Mouse (Mus musculus) kidney, adult 2 months (tissue): ENCODE data around the gene Notch4. TPM values are rescaled to one million over a fixed set of nuclear protein-coding genes. Genes with fewer than 3 reads are reported as not detected.

Experiments used
- DNase-seq: peaks from one replicate; pipeline ENCODE4 v3.0.0; 2021
- H3K27ac ChIP-seq: fragments of 200-500 bp; 2 replicates; pipeline ENCODE4 v1.5.1; 2012; ENCODE audit warnings: low read depth, low read length, control low read depth, inconsistent platforms; ENCODE audit not compliant: insufficient read depth
- H3K27me3 ChIP-seq: fragments of 200-500 bp; replicated peaks from 2 replicates; pipeline ENCODE4 v1.6.1; 2012; ENCODE audit warnings: mild to moderate bottlenecking, moderate library complexity, low read length, inconsistent platforms; ENCODE audit not compliant: control insufficient read depth, insufficient read depth
- H3K36me3 ChIP-seq: fragments of 200-500 bp; 2 replicates; pipeline ENCODE4 v1.6.1; 2012; ENCODE audit warnings: mild to moderate bottlenecking, moderate library complexity, low read length, inconsistent platforms; ENCODE audit not compliant: control insufficient read depth, insufficient read depth
- H3K4me1 ChIP-seq: fragments of 200-500 bp; 2 replicates; pipeline ENCODE4 v1.6.1; 2011; ENCODE audit warnings: low read length; ENCODE audit not compliant: control insufficient read depth, insufficient read depth
- H3K4me3 ChIP-seq: fragments of 200-500 bp; 2 replicates; pipeline ENCODE4 v1.5.1; 2011; ENCODE audit warnings: mild to moderate bottlenecking, low read depth, low read length, control low read depth; ENCODE audit not compliant: insufficient read depth
- CTCF ChIP-seq: fragments of 200-500 bp; conservative IDR thresholded peaks from 2 replicates; pipeline ENCODE4 v1.5.1; 2011; ENCODE audit warnings: low read depth, mild to moderate bottlenecking, control low read depth, low read length, moderate library complexity, mixed read lengths; ENCODE audit not compliant: insufficient read depth, insufficient read length
- POLR2A ChIP-seq: fragments of 200-500 bp; IDR thresholded peaks from one replicate; pipeline ENCODE4 v1.6.1; 2011; ENCODE audit warnings: low read depth, low read length, control low read depth
- WGBS: fragments of 180-500 bp; shearing (Covaris S2); methylation state at CpG from one replicate; pipeline ENCODE4 v1.1.7; 2018; 5-methylcytosine and 5-hydroxymethylcytosine counted together
- polyA plus RNA-seq: library from polyadenylated mRNA; depleted of rRNA; stranded (reverse); fragments of >200 nt; gene quantifications from 2 replicates; pipeline ENCODE4 v1.2.3, GENCODE M21; 2012

The Notch4 gene
- polyA plus RNA-seq, 1 experiment = 14.4 TPM

DNA sequence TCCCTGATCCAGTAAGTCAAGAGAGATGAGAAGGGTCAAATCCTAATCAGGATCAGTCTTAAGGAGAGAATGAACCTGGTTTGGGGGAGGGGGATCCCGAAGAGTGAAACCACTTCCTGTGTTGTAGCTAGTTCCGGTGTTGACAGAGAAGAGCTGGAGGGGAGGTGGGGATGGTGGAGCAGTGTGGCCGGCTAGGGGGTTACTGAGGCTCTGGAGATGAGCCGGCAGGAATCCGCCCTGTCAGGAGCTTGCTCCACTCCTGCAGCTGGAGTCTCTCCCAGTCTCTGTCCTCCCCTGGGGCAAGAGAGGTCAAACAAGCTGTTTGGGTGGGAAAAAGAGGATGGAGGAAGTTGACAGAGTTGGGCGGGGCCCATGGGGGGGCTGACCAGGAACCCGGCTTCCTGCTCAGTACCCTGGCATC, 25.6 kb downstream of the Notch4 start, which contains the start of gene Gpsm3:
Gpsm3 (plus strand) TSS at position 126 of the 421 bp plus-strand sequence.
- DNase-seq = peak; percentile 72
- peaks cover 16% of the 10 kb centered on the region for H3K4me1 ChIP-seq

DNA sequence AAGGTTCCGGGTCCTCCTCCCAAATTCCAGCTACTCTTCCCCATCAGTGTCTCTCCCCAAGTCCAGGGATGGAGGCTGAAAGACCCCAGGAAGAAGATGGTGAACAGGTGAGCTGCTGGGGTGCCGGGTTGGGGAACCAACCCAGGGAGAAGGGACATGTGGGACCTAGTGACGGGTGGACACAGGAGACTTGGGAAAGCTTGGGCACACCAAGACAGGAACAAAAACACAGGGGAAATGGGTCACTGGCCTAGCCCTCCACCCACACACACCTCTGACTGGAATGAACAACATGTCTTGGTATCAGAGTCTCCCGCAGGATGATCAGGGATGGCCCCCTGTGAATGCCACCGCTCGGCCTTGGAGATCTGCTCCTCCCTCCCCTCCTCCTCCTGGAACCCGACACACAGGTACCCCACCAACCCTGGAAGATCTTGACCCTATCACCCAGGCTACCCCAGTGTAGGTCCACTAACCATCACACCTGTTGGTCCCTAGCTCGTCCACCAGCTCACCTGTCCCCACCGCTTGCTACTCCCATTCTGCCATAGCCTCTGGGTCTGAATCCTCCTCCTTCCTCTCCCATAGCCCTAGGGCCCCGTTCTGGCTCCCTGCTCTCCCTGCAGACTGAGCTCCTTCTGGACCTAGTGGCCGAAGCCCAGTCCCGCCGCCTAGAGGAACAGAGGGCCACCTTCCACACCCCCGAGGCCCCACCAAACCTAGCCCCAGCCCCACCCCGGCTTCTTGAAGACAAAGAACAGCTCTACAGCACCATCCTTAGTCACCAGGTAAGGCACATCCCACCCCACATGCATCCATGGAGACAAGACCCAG, 26.3 kb downstream of the Notch4 start:
- Histone ChIP-seq H3K36me3 (no peaks in the 10 kb centered on the region; the same call in 1 of the 2 replicates), H3K27ac (peak overlapping the region; percentile 92), H3K4me3 (peak overlapping the region; percentile 13; the same call in 1 of the 2 replicates), H3K4me1 (peaks cover 16% of the 10 kb centered on the region), H3K27me3 (no peaks in the 10 kb centered on the region)
- DNase-seq = no peak
- no peak for TF ChIP-seq POLR2A
- TF ChIP-seq CTCF = no peak
- 62% methylated on average over 15 of the region's 15 CpGs for WGBS

More for the DNA sequence above, 25.6 kb downstream of the Notch4 start, which contains the start of gene Gpsm3:
- TF ChIP-seq CTCF = no peak
- TF ChIP-seq POLR2A = no peak
- Histone ChIP-seq H3K27ac (peak within 1 kb of the TSS; percentile 61), H3K4me3 (peak within 1 kb of the TSS; percentile 13; the same call in 1 of the 2 replicates), H3K27me3 (no peaks in the 10 kb centered on the region), H3K36me3 (no peaks in the 10 kb centered on the region; the same call in 1 of the 2 replicates)
- 27% methylated on average over 7 of the region's 7 CpGs for WGBS

DNA sequence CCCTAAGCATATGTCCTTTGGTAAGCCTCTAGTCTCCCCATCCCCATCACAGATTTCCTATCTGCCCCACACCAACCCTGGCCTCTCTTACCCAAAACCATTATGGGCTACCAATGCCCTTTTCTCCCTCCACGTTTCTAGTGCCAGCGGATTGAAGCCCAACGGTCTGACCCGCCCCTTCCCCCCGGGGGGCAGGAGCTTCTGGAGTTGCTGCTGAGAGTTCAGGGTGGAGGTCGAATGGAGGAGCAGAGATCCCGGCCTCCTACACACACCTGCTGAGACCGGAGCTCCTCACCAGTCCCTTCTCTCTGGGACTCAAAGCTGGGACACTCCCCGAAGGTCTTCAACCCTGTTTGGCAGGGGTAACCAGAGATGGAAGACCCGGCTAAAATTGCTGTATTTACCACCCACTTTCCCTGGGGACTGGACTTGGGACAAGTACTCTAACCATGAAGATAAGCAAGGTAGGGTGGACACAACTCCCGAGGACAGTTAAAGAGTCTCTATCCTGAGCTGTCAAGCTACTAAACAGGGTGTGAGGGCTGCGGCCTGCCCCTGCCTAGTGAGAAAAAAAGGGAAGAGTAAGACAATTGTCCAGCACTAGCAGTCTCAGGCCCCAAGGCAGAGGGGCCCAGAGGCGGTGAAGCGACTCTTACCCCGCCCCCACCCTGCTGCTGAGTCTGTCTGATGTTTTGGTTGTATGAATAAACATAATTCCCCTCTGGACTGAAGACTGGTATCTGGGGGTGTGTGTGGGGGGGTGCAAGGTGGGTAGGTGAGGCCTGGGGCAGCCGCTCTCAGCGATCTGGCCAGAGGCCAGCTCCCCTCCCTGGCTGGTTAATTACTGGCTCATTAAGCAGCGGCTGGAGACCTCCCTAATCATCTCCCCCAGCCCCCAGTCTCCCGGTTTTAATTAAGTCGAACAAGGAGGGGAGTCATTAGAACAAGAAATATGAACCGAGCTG, 27.2 kb downstream of the Notch4 start, which contains the start of gene Pbx2:
Pbx2 (plus strand) TSS at position 238 of the 965 bp plus-strand sequence.
- TF ChIP-seq CTCF (no peak), POLR2A (no peak)
- Histone ChIP-seq H3K36me3 (peaks cover 4% of the 10 kb centered on the region; the same call in 1 of the 2 replicates), H3K4me1 (peaks cover 16% of the 10 kb centered on the region), H3K4me3 (peak within 1 kb of the TSS; percentile 69), H3K27ac (peak within 1 kb of the TSS; percentile 92), H3K27me3 (no peaks in the 10 kb centered on the region)
- 5% methylated on average over 21 of the region's 21 CpGs for WGBS
- DNase-seq = peak; percentile 36

DNA sequence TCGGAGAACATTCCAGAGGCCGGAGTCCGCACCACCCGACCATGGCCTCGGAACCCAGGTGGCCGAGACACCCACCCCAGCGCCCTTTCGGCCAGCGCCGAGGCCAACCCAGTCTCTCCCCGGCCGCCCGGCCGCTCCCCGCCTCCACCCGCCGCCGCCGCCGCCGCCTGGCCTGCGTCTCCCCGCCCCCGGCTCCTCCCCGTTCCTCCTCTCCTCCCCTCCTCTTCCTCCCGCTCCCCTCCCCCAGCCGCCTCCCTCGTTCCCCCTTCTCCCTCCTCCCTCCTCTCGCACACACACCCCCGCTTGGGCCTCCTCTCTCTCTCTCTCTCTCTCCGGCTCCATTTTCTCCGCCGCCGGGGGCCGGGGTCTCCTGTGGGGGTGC, 27.9 kb downstream of the Notch4 start:
- Histone ChIP-seq H3K36me3 (peaks cover 4% of the 10 kb centered on the region; the same call in 1 of the 2 replicates), H3K4me1 (peaks cover 16% of the 10 kb centered on the region), H3K27ac (peak overlapping the region; percentile 92), H3K4me3 (peak overlapping the region; percentile 69), H3K27me3 (no peaks in the 10 kb centered on the region)
- TF ChIP-seq CTCF (no peak), POLR2A (peak; percentile 61)
- WGBS = 3% methylated on average over 16 of the region's 35 CpGs
- DNase-seq = peak; percentile 91

DNA sequence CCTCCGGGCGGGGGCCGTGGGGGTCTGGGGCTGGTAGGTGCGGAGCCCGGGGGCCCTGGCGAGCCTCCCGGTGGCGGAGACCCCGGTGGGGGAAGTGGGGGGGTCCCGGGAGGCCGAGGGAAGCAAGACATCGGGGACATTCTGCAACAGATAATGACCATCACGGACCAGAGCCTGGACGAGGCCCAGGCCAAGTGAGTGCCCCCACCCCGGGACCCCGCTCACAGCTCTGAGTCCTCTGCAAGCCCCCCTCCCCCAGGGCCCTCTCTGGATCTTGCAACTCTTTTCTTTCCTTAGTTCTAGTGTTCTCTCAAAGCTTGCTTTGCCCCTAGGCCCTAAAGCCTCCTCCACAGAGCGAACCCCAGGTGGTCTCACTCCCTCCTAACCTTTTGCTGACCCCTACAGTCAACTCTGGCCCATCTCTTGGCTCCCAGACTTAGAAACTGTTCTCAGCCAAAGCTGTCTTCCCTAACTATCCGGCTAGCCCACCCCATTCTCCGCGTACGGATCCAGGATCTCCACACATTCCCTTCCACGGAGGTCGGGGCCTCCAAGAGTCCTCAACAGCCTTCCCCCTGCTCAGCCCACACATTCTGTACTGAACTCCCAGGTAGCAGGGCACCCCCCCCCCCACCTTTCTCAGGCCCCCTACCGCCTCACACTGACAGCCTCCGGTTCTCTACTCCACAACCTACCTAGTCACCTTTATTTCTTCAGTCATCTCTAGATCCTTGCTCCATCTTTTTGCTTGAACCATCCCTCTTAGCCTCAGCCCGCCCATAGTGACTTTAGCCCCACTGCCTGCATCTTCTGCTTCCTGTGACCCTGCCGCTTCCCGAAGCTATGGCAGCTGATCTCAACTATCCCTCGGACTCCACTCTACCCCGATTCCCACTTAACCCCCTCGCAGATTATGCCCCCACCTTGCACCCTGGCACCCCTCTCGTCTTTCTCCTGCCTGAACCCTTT, 28.8 kb downstream of the Notch4 start:
- Histone ChIP-seq H3K4me3 (peak overlapping the region; percentile 69), H3K4me1 (peaks cover 15% of the 10 kb centered on the region), H3K36me3 (peaks cover 4% of the 10 kb centered on the region; the same call in 1 of the 2 replicates), H3K27ac (peak overlapping the region; percentile 75), H3K27me3 (no peaks in the 10 kb centered on the region)
- peak; percentile 59 for DNase-seq
- no peak for TF ChIP-seq CTCF
- TF ChIP-seq POLR2A = no peak
- 2% methylated on average over 32 of the region's 32 CpGs for WGBS

DNA sequence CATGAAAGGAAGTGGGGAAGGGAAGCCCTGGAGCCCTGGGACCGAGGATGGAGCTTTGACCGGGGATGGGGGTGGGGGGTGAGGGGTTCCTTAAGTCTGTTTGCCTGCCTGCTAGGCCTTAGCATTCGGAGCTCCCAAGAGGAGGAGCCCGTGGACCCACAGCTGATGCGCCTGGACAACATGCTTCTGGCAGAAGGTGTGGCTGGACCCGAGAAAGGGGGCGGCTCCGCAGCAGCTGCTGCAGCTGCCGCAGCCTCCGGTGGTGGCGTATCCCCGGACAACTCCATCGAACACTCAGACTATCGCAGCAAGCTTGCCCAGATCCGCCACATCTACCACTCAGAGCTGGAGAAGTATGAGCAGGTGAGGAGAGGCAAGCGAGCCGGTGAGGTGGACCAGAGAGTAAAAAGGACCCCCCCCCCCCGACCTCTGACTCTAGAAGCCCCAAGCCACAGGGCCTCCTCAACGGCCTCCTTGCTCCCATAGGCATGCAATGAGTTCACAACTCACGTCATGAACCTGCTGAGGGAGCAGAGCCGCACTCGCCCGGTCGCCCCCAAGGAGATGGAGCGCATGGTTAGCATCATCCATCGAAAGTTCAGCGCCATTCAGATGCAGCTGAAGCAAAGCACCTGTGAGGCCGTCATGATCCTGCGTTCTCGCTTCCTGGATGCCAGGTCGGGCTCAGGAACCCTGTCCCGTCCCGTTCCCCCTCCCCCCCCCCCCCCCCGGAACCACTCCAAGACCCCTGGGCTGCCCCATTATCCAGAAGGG, 29.9 kb downstream of the Notch4 start:
- Histone ChIP-seq H3K4me1 (peaks cover 11% of the 10 kb centered on the region), H3K27ac (no peak overlapping the region), H3K4me3 (peak overlapping the region; percentile 69), H3K27me3 (no peaks in the 10 kb centered on the region), H3K36me3 (peaks cover 4% of the 10 kb centered on the region; the same call in 1 of the 2 replicates)
- no peak for TF ChIP-seq CTCF
- TF ChIP-seq POLR2A = no peak
- 45% methylated on average over 34 of the region's 34 CpGs for WGBS
- no peak for DNase-seq
